Mouse (Mus musculus) lung, postnatal 14 days (tissue): ENCODE data around the gene Mansc1.
A peak's percentile ranks its signal among the peaks of the same experiment; 100 is the strongest.
"Not testable (repeated sequence)": the region's sequence is repeated elsewhere in the genome, so short reads cannot be mapped to it uniquely, and the experiment has no call there.

Source experiments
- DNase-seq: peaks from one replicate; pipeline ENCODE4 v3.0.0; 2021

Mansc1 gene

DNA sequence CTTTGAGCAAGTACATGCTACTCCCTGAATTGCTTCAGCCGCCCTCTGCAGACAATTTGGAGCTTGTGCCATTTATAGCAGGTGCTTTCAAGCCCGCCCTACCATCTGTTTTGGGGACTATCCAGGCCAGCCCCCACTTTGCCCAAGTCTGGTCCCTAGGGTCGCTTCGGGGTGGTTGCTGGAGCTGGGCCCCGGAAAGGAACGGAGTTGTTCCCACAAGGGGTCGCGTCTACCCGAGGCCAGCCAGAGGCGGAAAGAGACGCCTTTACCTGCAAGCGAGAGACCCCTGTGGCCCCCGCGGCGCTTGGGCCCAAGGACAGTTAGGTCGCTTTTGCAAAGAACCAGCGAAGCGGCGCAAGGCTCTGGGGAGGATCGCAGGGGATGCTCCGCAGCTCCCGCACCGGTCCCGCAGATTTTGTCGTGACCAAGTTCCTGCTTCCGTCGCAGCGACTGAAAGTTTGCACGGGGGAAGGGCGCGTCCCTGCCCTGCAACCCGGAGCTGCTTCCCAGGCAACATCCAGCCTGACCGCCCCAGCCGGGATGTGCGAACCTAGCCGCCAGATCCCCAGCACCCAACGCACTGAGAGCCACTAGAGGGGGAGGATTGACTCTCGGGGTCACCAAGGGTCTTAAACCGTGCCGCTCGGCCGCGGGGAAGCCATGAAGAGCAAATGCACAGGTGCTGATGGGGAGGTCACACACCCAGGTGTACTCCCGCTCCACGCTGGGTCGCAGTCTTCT is at the start of gene Mansc1:
Gene Mansc1 (minus strand): TSS at position 542 of the 741 bp plus-strand sequence.
- DNase-seq, result peak; percentile 60

DNA sequence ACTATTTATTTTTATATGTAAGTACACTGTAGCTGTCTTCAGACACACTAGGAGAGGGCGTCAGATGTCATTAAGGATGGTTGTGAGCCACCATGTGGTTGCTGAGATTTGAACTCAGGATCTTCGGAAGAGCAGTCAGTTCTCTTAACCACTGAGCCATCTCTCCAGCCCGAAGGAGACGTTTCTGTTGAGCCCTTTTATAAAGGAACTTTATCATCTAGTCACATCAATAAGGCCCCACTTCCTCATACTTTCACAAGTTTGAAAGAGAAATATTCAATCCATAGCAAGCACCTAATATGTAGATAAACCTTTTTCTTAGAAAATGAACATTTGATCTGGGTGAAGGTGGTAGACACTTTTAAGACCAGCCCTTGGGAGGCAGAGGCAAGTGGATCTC is 47.0 kb upstream of the Mansc1 start:
- not testable (repeated sequence) for DNase-seq

DNA sequence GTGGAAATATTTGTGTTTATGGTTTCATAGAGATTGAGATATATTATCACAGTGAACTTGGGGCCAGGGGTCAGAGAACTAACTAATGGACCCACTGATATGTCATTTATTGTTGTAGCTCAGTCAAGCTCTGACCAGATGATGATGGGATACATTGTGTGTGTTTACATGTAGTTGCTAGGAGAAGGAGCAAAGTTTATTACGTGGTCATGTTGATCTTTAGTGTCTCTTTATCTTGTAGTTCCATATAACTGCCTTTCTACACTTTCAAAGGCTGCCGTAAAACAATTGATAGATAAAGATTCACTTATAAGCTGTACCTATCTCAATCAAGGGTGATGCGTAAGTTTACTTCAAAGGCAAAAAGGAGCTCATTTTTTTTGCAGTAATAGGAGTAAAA is 45.7 kb upstream of the Mansc1 start:
- no peak for DNase-seq

DNA sequence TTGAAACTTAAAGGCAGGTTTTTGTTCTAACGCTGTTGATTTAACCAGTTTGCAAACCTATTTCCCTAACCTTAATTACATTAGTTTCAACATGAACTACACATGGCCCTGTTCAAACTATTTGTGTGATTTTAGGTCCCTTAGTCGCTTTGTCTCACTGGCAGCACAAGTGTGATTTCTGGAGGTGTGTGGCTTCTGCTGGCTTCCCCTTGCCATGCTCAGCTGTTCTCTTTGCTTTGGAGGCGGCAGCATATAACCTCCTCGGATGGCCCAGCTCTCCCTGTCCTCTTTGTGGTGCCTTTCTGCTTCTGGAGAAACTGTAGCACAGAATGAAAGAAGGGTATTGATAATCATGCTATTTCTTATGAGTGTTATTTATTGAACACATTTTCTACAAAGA is 45.2 kb upstream of the Mansc1 start:
- DNase-seq, result no peak

DNA sequence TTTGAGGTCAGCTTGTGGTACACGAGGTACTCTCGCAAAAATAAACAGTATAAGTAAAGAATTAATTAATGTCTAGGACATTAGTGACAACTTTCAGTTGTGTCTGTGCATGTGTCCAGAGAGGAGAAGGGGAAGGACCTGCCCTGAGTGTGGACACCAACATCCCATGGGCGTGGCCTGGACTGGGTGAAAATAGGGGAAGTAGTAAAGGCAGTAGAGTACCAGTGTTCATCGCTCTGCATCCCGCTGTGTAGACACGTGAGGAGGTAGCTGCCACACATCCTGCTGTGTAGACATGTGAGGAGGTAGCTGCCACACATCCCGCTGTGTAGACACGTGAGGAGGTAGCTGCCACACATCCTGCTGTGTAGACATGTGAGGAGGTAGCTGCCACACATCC is 41.4 kb upstream of the Mansc1 start:
- DNase-seq, result peak; percentile 22

DNA sequence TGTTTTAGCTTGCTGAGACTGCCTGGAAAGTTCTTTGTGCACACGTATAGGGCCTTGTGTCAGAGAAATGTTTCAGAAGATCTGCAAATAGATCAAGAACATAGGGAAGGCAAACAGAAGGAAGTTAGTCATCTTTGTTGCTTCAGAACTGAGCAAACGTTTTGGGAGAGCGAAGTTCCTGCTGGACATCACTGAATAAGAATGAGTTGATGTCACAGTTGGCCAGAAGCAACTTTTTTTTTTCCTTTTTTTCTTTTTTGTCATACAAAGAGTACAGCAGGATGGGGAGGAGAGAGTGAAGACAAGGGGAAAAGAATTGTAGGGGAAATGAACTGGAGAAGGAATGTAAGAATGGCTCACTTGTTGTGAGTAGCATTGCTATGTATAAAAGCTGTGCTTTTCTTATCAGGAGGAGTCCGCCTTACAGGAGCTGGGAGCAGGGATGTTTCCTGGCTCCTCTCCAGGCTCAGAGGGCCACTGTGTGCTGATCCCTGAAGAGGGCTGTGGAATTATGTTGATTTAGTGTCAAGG is 38.7 kb upstream of the Mansc1 start:
- peak; percentile 60 for DNase-seq

DNA sequence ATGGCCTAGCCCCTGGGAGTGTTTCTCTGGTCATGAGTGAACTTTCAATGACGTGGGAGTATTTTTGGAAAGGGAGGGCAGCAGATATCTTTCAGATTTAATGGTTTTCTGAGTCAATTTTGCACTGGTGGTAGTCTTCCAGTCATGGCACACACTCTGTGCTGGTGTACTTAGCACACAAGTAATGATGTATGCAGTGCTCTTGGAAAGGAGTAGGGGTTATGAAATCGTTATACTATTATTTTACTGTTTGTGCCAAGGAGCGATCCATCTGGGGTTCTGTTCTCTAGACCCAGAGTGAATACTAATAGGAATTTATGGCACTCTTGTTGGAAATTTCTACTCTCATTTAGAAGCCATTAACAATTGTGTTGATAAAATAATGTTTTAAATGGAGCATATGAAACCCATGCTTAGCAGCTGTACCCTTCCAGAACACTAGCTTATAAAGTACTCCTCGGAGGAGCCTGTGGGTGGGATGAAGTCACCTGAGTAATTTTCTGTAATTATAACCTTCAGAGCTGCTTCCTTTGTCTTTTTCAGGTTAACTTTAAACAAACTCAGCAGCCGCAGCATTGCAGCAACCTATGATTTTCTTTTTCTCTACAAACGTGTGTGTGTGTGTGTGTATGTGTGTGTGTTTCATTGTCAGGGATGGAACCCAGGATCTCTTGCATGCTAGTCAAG is 37.0 kb upstream of the Mansc1 start:
- no peak for DNase-seq

DNA sequence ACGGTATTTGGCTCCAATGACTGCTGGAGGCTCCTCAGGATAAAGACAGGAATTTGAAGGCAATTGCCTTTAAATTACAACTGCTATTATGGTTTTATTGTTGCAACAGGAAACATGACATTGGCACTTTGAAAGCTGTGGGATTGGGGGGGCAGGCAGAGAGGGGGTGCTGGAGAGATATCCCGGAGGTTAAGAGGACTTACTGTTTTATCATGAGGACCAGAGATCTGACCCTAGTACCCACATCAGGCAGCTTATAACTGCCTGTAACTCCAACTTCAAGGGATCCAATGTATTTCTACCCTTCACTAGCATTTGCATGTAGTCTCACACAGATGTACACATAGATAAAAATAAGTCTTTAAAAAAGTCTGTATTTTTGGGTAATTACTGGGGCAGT is 36.2 kb upstream of the Mansc1 start:
- no peak for DNase-seq

DNA sequence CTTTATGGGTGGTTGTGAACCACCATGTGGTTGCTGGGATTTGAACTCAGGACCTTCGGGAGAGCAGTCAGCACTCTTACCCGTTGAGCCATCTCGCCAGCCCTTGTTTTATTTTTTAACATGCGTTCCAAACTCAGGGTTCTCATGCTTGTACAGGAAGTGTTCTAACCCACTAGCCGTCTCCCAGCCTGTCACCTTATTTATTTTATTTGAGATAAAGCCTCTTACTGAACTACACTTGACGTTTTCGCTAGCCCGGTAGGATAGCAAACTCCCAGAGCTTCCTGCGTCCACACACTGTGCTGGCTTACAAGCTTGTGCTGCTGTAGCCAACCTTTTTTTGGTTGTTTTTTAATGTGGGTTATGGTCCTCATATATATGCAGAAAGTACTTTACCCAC is 33.5 kb upstream of the Mansc1 start:
- no peak for DNase-seq

DNA sequence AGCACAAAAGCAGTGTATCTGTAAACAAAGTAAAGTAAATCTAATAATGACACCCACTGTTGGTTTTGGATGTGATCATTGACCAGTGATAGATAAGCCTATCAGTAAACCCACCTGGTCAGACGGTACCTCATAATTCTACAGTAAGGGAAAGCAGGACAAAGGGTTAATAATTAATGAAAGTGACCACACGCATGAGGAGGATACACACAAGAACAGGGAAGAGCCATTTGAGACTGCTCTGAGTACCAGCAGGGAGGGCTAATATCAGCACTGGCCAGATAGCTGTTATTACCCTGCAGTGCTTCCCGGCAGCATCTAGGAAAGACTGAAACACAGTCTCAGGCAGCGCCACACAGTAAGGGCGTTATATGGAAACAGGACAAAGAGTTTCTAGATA is 32.3 kb upstream of the Mansc1 start:
- DNase-seq, result no peak

DNA sequence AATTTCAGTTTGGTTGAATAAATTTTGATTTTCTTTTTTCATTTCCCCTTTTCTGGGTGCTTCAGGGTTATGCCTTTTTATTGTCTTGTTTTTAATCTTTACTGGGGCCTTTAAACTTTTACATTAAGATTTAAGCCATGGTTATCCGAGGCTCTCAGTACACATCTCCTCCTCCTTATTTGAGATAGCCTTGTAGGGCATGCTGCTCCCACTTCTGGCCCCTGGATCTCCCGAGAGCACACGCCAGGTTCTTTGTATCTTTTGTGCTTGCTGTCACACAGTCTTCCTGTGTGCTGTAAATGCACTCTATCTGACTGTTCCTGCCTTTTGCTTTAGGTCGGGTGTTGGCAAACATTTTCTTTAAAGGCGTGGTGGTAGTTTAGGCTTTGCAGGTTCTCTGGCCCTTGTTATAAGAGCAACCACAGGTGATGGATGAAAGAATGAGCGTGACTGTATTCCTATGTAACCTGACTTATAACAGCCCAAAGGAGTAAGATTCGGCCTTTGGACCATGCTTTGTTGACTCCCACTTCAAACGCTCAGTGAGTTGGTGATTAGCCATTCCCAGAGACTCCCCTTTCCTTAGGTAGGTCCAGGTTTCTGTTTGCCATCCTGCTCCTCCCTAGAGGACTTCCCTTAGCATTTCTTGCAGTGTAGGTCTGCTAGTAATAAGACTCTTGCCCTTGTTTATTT is 28.6 kb upstream of the Mansc1 start:
- no peak for DNase-seq

DNA sequence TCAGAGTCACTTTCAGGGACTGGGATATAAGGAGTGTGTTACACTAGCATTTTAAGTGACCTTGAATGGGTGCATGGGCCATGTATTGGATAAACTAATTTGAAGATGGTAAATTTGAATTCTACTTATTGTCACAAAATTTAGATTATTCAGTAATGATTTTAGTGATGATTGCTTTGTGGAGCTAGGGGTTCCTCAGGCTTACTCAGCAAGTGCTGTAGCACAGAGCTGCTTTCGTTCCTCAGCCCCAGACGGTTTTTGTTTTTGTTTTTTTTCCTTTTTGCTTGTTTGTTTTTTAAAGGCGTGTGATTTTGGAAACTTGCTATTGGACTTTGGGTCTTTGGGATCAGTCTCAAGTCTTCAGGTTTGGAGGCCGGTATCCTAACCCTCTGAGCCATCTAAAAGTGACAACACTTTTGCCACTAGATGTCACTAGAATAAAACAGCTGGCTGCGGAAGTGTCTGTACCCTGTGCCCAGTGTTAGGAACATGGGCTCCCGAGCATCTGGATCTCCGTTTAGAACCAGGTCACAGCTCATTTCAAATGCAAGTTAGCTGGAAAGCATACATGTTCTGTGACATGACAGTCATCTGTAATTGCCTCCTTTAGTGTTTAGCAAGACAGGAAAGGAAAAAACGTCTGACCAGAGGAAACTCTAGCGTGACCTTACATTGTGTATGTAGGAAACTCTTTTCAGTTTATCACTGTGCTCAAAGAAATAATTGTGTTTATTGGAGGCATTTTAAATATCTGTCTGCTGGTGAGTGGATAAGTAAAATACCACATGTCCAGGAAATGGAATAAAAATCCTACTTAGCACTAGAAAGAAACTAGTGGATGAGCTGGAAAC is 27.0 kb upstream of the Mansc1 start:
- DNase-seq, result peak; percentile 67

DNA sequence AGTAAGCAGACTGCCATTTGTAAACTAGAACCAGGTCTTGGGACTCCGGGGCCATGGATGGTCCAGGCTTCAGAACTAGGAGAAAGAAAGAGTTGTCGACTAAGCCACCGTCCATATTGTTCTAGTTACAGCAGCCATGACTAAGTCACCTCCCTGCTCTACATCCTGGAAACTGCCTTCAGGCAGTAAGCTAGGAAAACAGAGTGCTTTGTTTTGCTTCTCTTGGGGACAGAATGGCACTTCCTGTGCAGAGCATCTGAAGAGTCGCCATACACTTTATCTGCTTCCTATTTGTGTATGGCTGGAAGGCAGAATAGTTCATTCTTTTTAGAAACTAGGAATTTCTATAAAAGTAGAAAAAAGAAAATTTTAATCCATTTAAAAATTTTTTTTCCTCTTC is 24.2 kb upstream of the Mansc1 start:
- no peak for DNase-seq

DNA sequence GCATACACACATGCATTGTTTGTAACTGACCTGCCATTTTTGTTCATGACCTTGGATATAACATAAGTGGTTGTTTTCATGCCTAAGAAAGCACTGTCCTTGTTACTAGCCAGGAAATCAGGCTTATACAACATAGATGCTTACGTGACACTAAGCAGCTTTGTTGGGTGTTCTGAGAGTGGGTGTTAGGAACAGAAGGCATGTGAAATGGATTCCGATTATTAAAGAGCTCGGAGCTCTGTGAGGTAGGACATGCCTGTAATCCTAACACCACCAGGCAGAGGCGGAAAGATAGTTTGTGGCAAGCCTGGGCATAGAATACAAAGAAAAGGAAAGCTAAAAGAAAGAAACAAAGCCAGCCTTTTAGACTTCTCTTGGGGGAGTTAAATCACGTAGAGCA is 16.1 kb upstream of the Mansc1 start:
- no peak for DNase-seq

DNA sequence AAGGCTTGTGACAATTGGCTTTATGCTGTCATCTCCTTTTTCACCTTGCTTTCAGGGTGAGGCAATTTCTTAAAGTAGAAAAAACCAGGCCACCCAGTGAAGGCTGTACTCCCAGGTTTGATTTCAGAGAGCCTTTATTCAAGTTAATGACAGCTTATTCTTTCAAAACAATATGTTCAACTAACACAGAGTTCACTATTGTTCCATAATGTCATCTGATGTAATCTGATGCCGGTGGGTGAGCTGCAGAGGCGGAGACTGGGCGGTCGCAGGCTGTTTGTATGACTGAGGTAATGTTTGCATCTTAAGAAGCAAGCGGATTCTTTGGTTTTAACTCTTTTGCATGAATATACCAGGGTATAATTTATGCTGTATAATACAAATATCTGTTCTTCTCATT is 15.3 kb upstream of the Mansc1 start:
- no peak for DNase-seq

DNA sequence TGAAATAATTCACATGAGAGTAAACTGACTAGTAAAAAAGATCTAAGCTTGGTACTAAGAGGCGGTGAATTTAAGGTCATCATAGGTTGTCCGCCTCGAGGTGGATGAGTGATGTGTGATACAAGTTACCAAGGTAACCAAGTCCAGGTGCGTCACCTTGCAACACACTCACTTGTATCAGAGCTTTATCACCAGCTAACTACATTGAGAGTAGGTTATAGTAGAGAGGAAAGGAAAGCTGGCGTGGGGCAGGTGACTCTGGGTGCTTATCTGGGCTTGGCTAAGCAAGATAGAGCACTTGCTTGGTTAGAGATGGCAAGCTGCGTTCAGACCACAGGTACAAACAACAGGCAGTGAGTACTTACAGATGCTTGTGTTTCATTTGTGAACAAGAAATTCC is 14.5 kb upstream of the Mansc1 start:
- no peak for DNase-seq

DNA sequence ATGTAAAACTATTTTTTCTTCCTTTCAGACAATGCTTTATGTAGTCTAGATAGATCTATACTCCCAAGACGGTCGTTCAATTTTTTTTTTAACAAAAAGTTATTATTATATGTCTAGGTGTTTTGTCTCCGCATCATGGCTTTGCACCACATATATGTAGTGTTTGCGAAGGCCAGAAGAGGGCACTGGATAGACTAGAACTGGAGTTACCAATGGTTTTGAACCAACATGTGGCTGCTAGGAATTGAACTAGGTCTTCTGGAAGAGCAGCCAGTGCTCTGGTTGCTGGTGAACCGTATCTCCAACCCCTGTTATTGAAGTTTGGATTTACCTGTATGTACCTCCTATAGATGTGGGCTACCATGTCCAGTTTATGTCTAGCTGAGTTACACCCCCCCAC is 11.0 kb upstream of the Mansc1 start:
- DNase-seq, result no peak

DNA sequence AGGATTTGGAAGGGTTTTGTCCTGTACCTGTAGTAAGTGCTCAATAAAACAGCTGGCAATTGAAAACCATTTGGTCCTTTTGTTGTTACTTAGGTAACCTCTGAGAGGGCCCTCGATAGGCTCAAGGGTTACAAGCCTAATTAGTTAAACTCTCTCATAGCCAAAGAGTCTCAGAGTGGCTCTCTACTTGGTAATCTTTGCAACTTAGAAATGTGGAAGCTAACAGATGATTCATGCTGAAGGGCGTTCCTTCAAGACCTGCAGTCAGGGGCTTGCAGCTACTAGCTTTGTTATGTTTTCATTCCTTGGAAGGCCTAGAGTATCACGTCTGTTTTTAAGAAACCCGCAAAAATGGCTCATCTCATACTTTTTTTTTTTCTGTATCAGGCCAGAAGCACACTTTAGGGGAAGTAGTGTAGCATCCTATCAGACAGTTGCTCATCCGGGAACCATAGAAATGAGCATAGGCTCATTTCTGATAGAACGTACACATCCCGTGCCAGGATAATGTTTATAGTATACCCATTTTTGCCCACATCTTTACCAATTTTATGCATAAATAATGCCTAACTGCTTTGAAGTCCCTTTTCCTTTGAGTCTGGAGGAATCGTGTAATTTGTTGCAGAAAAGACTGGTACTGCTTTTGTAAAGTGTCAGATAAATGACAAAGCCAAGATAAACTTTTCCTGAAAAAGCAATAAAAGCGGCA is 9.6 kb upstream of the Mansc1 start:
- no peak for DNase-seq

DNA sequence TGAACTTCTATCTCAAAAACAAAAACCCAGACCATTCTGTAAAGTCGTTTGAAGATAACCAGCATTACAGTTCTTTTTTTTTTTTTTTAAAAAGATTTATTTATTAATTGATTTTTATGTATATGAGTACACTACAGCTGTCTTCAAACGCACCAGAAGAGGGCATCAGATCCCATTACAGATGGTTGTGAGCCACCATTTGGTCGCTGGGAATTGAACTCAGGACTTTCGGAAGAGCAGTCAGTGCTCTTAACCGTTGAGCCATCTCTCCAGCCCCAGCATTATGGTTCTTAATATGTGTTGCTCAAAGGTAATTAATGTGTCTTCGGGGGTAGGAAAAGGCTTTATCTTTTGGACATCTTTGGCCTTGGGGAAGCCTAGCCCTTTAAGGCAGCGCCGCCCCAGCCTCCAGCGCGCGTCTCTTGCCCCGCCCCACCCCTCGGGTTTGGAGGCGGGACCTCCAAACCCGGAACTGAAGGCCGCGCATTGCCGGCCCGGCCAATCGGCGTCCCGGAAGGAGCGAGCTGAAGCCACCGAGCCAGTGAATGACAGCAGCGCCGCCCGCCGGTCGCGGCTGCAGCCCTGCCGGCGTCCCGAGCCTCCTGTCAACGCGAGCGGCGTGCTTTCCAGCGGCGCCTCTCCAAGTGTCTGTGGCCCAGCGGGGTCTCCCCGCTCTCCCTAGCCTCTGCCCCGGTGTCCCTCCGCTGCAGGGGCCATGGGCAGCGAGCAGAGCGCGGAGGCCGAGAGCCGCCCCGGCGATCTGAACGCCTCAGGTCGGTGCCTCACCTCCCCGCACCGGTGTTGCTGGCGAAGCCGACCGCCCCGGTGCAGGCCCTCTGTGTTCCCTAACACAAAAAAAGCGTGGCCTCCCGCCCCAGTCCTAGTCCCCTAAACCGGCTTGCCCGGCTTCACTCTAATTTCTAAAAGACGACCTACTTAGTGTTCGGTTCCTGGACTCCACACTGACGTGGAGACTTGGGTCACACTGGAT is 8.5 kb upstream of the Mansc1 start:
- peak; percentile 94 for DNase-seq

DNA sequence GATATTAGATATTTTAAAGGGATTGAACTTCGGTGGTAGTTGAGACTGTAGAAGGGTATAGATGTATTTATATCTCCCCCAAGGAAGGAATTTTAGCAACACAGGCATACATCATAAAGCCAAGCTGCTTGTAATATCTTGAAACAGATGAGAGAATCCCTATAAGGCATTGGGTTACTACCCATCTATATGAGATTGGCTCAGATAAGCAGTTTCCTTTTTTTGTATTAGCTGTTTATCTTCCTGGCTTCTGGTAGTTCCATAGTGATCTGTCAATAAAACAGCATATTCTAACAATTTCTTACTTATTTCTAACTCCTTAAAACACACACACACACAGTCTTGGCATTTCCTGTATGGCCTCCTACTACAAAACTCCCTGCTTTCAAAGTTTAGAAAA is 7.6 kb upstream of the Mansc1 start:
- DNase-seq, result no peak

DNA sequence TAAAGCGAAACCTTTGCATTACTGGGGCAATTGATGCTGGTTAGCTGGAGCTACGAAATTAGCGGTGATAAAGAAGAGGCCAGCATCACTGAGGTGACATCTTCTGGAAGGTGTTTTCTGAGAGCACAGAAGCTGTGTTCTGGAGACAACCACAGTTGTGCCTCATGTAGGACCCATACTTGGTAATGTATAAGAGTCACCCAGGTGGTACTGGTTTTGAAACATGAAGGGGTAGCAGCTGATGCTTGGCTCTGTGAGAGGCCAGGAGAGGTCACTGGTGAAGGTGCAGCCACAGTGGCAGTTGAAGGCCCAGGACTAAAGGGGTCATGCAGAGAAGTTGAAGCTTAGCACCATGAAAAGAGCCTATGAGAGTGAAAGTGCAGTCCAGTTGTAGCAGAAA is 6.9 kb upstream of the Mansc1 start, which contains the start of gene Borcs5:
Gene Borcs5 (plus strand): TSS at position 301 of the 400 bp plus-strand sequence.
- DNase-seq, result no peak
